Mouse (Mus musculus): ENCODE measurements around the gene Fam117a.

DNA sequence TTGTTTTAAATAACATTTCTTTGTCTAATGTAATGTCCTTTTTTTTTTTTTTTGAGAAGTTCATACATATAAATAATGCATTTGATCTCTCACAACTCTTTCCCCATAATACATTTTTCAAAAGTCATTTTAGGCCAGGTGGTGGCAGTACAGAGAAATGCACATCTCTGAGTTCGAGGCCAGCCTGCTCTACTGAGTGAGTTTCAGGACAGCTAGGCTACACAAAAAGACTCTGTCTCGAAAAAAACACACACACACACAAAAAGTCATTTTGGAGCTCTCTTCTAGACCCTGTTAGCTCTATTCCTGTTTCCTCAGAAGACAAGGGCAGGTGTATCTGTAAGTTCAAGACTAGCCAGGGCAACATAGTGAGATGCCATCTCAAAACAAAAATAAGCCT lies 15.9 kb downstream of the Fam117a start:
- no peak for TF ChIP-seq CTCF (IDR thresholded peaks at IDR 0.05; ENCODE audit: insufficient read depth, low read length)
- no peak for TF ChIP-seq POLR2A (IDR thresholded peaks at IDR 0.05; ENCODE audit: borderline replicate concordance, extremely low read depth, low read depth, low read length)
